Mouse (Mus musculus) megakaryocyte, embryonic 14.5 days (primary cell): ENCODE data around the gene Trpc7.

Experiments used
- FLI1 ChIP-seq: IDR thresholded peaks from 2 replicates; pipeline ENCODE4 v1.6.1; 2012; ENCODE audit warnings: low read length, inconsistent platforms, mixed read lengths
- GATA1 ChIP-seq: IDR thresholded peaks from 3 replicates; pipeline ENCODE4 v1.6.1; 2012; ENCODE audit warnings: mixed read lengths, low read length, inconsistent platforms, borderline replicate concordance

GRCm38 (mm10) chr13:56781697-56782096 lies 114.1 kb downstream of the Trpc7 start:
- no peak for TF ChIP-seq GATA1
- TF ChIP-seq FLI1, result no peak
